Mouse (Mus musculus) Muller cell, postnatal 12 days (primary cell): ENCODE measurements around the gene Prkca.
A peak's percentile ranks its signal among the peaks of the same experiment; 100 is the strongest.
"Not testable (repeated sequence)": the region's sequence is repeated elsewhere in the genome, so short reads cannot be mapped to it uniquely, and the experiment has no call there.

ENCODE experiments used
- DNase-seq: peaks from one replicate; pipeline ENCODE4 v3.0.0-alpha.2; 2015; ENCODE audit errors: inconsistent ontology term

Gene Prkca

GRCm38 (mm10) chr11:108118221-108118620 is 225.5 kb downstream of the Prkca start:
- DNase-seq = no peak

- DNase-seq = no peak
These were observed 226.2 kb downstream of the Prkca start for GRCm38 (mm10) chr11:108117360-108118050.

GRCm38 (mm10) chr11:108114091-108114490 is 229.6 kb downstream of the Prkca start:
- DNase-seq = no peak

GRCm38 (mm10) chr11:108112437-108112836 is 231.3 kb downstream of the Prkca start:
- DNase-seq = no peak

GRCm38 (mm10) chr11:108104085-108104484 is 239.6 kb downstream of the Prkca start:
- no peak for DNase-seq

- no peak for DNase-seq
These were observed 242.3 kb downstream of the Prkca start for GRCm38 (mm10) chr11:108101280-108101950.

- no peak for DNase-seq
These were observed 245.4 kb downstream of the Prkca start for GRCm38 (mm10) chr11:108098306-108098705.

- no peak for DNase-seq
These were observed 248.9 kb downstream of the Prkca start for GRCm38 (mm10) chr11:108094796-108095195.

- no peak for DNase-seq
These were observed 250.5 kb downstream of the Prkca start for GRCm38 (mm10) chr11:108093248-108093647.

- no peak for DNase-seq
These were observed 252.5 kb downstream of the Prkca start for GRCm38 (mm10) chr11:108091238-108091637.

GRCm38 (mm10) chr11:108090706-108091105 is 253.0 kb downstream of the Prkca start:
- no peak for DNase-seq

- DNase-seq = no peak
These were observed 255.7 kb downstream of the Prkca start for GRCm38 (mm10) chr11:108088063-108088462.

- DNase-seq = not testable (repeated sequence)
These were observed 256.5 kb downstream of the Prkca start for GRCm38 (mm10) chr11:108087105-108087700.

- DNase-seq = no peak
These were observed 261.1 kb downstream of the Prkca start for GRCm38 (mm10) chr11:108082673-108083072.

GRCm38 (mm10) chr11:108079946-108080650 is 263.6 kb downstream of the Prkca start:
- DNase-seq = peak; percentile 29

- no peak for DNase-seq
These were observed 264.3 kb downstream of the Prkca start for GRCm38 (mm10) chr11:108079454-108079853.

GRCm38 (mm10) chr11:108077514-108077913 is 266.2 kb downstream of the Prkca start:
- no peak for DNase-seq

GRCm38 (mm10) chr11:108072606-108073243 is 271.0 kb downstream of the Prkca start:
- DNase-seq = peak; percentile 48

- no peak for DNase-seq
These were observed 272.5 kb downstream of the Prkca start for GRCm38 (mm10) chr11:108071230-108071629.

- no peak for DNase-seq
These were observed 273.7 kb downstream of the Prkca start for GRCm38 (mm10) chr11:108070038-108070437.

- no peak for DNase-seq
These were observed 275.3 kb downstream of the Prkca start for GRCm38 (mm10) chr11:108068430-108068829.

- DNase-seq = no peak
These were observed 276.6 kb downstream of the Prkca start for GRCm38 (mm10) chr11:108067161-108067560.
